Mouse (Mus musculus): ENCODE measurements around the gene Gm8909. TPM values are rescaled to one million over a fixed set of nuclear protein-coding genes. Genes with fewer than 3 reads are reported as not detected.
"Not testable (repeated sequence)": the region's sequence is repeated elsewhere in the genome, so short reads cannot be mapped to it uniquely, and the experiment has no call there.

Gene Gm8909
- total and polyA plus RNA-seq, 3 experiments: 0.25 to 35.5 TPM; not detected in 1

- no peak overlapping the region for H3K4me3 ChIP-seq (replicated peaks in 1 of 3; ENCODE audit: low read depth in 2 of 3, low read length in 2 of 3, poor library complexity in 1 of 3)
- TF ChIP-seq UBTF (IDR thresholded peaks at IDR 0.05; ENCODE audit: low read depth, low read length) (no peak), BHLHE40 (IDR thresholded peaks at IDR 0.05; ENCODE audit: low read depth, low read length) (no peak), JUND (conservative IDR thresholded peaks at IDR 0.05; ENCODE audit: low read depth, low read length) (no peak), CTCF (conservative IDR thresholded peaks at IDR 0.05 in 1 of 2, IDR thresholded peaks at IDR 0.05 in 1 of 2; ENCODE audit: low read depth in 2 of 2, low read length in 2 of 2) (peak in 1 of 2 experiments; percentile 55; a peak in 2 of 4 replicates), ZMIZ1 (IDR thresholded peaks at IDR 0.05; ENCODE audit: low read depth, low read length) (no peak), CHD1 (IDR thresholded peaks at IDR 0.05; ENCODE audit: low read depth, low read length) (no peak), SMC3 (IDR thresholded peaks at IDR 0.05; ENCODE audit: low read depth, low read length) (peak; percentile 51), RAD21 (IDR thresholded peaks at IDR 0.05; ENCODE audit: low read depth, low read length) (peak; percentile 38)
- no peak overlapping the region for H3K4me2 ChIP-seq (ENCODE audit: insufficient read depth, low read depth, poor library complexity, severe bottlenecking)
- no peak overlapping the region for H3K27ac ChIP-seq (ENCODE audit: insufficient read depth, low read depth)
- peak; percentile 62 for DNase-seq (ENCODE audit: extremely low read depth)
- H3K36me3 ChIP-seq (replicated peaks in 1 of 2; ENCODE audit: control insufficient read depth in 1 of 2, insufficient read depth in 1 of 2, low read length in 1 of 2): peaks cover 0 to 3% of the 10 kb centered on the region in 2 experiments
- H3K4me1 ChIP-seq (ENCODE audit: control insufficient read depth in 1 of 2, insufficient read depth in 2 of 2): 0 out of 4 replicates have a peak, but pooled peaks cover 0 to 2% of the 10 kb centered on the region in 2 experiments
- H3K79me2 ChIP-seq (replicated peaks; ENCODE audit: control insufficient read depth, extremely low read depth, insufficient read depth, poor library complexity, severe bottlenecking): no peaks in the 10 kb centered on the region
- H3K9me3 ChIP-seq (replicated peaks; ENCODE audit: low read length): no peaks in the 10 kb centered on the region
- in situ Hi-C loops (cut with MboI; ENCODE audit: low pct_ligation_motif_present, low pct_unique_long_range_greater_than_20kb, low sequenced_read_pairs) (loop anchor here (10.0 kb wide), 1 partner anchor 67 kb away; no protein-coding TSS in a partner anchor), dilution Hi-C loops (cut with MboI; ENCODE audit: extremely low pct_ligation_motif_present, extremely low pct_unique_long_range_greater_than_20kb, low sequenced_read_pairs) (no loop called here)
- no peak overlapping the region for H3K9ac ChIP-seq (ENCODE audit: insufficient read depth, low read depth)
- peaks cover 4% of the 10 kb centered on the region for H3K27me3 ChIP-seq (replicated peaks)
These were observed 36.6 kb downstream of the Gm8909 start for GRCm38 (mm10) chr17:36131516-36132265.

GRCm38 (mm10) chr17:36128968-36129817 is 39.1 kb downstream of the Gm8909 start, which contains the start of gene Gm7030:
Gene Gm7030, minus strand, starts transcription at chr17:36129425.
- H3K9ac ChIP-seq (ENCODE audit: insufficient read depth, low read depth); H3K4me1 ChIP-seq (ENCODE audit: control insufficient read depth in 1 of 2, insufficient read depth in 2 of 2); H3K27ac ChIP-seq (ENCODE audit: insufficient read depth, low read depth); H3K9me3 ChIP-seq (replicated peaks; ENCODE audit: low read length); dilution Hi-C loops (cut with MboI; ENCODE audit: extremely low pct_ligation_motif_present, extremely low pct_unique_long_range_greater_than_20kb, low sequenced_read_pairs); H3K4me2 ChIP-seq (ENCODE audit: insufficient read depth, low read depth, poor library complexity, severe bottlenecking); DNase-seq (ENCODE audit: extremely low read depth); H3K36me3 ChIP-seq (replicated peaks in 1 of 2; ENCODE audit: control insufficient read depth in 1 of 2, insufficient read depth in 1 of 2, low read length in 1 of 2); H3K79me2 ChIP-seq (replicated peaks; ENCODE audit: control insufficient read depth, extremely low read depth, insufficient read depth, poor library complexity, severe bottlenecking); H3K27me3 ChIP-seq (replicated peaks); H3K4me3 ChIP-seq (replicated peaks in 1 of 3; ENCODE audit: low read depth in 2 of 3, low read length in 2 of 3, poor library complexity in 1 of 3); in situ Hi-C loops (cut with MboI; ENCODE audit: low pct_ligation_motif_present, low pct_unique_long_range_greater_than_20kb, low sequenced_read_pairs): not testable (repeated sequence)

DNA sequence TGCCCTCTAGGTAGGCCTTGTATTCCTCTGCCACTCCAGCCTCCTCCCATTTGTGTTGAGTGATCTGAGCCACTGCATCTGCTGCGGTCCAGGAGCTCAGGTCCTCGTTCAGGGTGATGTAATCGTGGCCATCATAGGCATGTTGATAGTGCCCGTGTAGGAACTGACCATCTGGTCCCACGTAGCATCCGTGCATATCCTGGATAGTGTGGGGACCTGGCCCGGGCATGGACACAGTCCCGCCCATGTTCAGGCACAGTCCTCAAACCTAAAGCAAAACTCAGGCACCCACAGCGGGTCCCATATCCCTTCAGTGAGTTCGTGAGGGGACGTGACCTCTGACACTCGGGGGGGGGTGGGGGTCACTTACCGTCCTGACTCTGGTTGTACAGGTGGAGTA is 39.8 kb downstream of the Gm8909 start:
- H3K4me2 ChIP-seq (ENCODE audit: insufficient read depth, low read depth, poor library complexity, severe bottlenecking); H3K9me3 ChIP-seq (replicated peaks; ENCODE audit: low read length); dilution Hi-C loops (cut with MboI; ENCODE audit: extremely low pct_ligation_motif_present, extremely low pct_unique_long_range_greater_than_20kb, low sequenced_read_pairs); H3K4me3 ChIP-seq (replicated peaks in 1 of 3; ENCODE audit: low read depth in 2 of 3, low read length in 2 of 3, poor library complexity in 1 of 3); H3K27me3 ChIP-seq (replicated peaks); in situ Hi-C loops (cut with MboI; ENCODE audit: low pct_ligation_motif_present, low pct_unique_long_range_greater_than_20kb, low sequenced_read_pairs); H3K4me1 ChIP-seq (ENCODE audit: control insufficient read depth in 1 of 2, insufficient read depth in 2 of 2); DNase-seq (ENCODE audit: extremely low read depth); H3K9ac ChIP-seq (ENCODE audit: insufficient read depth, low read depth); H3K79me2 ChIP-seq (replicated peaks; ENCODE audit: control insufficient read depth, extremely low read depth, insufficient read depth, poor library complexity, severe bottlenecking); H3K27ac ChIP-seq (ENCODE audit: insufficient read depth, low read depth); H3K36me3 ChIP-seq (replicated peaks in 1 of 2; ENCODE audit: control insufficient read depth in 1 of 2, insufficient read depth in 1 of 2, low read length in 1 of 2): not testable (repeated sequence)

GRCm38 (mm10) chr17:36124111-36124510 is 44.2 kb downstream of the Gm8909 start:
- not testable (repeated sequence) for H3K27me3 ChIP-seq (replicated peaks)

More at GRCm38 (mm10) chr17:36124111-36124510, 44.2 kb downstream of the Gm8909 start:
- H3K27ac ChIP-seq (ENCODE audit: insufficient read depth, low read depth); H3K4me3 ChIP-seq (replicated peaks in 1 of 3; ENCODE audit: low read depth in 2 of 3, low read length in 2 of 3, poor library complexity in 1 of 3); H3K36me3 ChIP-seq (replicated peaks in 1 of 2; ENCODE audit: control insufficient read depth in 1 of 2, insufficient read depth in 1 of 2, low read length in 1 of 2); H3K79me2 ChIP-seq (replicated peaks; ENCODE audit: control insufficient read depth, extremely low read depth, insufficient read depth, poor library complexity, severe bottlenecking); H3K4me2 ChIP-seq (ENCODE audit: insufficient read depth, low read depth, poor library complexity, severe bottlenecking); H3K4me1 ChIP-seq (ENCODE audit: control insufficient read depth in 1 of 2, insufficient read depth in 2 of 2); H3K9ac ChIP-seq (ENCODE audit: insufficient read depth, low read depth); DNase-seq (ENCODE audit: extremely low read depth); dilution Hi-C loops (cut with MboI; ENCODE audit: extremely low pct_ligation_motif_present, extremely low pct_unique_long_range_greater_than_20kb, low sequenced_read_pairs); in situ Hi-C loops (cut with MboI; ENCODE audit: low pct_ligation_motif_present, low pct_unique_long_range_greater_than_20kb, low sequenced_read_pairs); H3K9me3 ChIP-seq (replicated peaks; ENCODE audit: low read length): not testable (repeated sequence)

Measured in CH12.LX (cell line).